Mouse (Mus musculus): ENCODE results near the gene Best3.
"Not testable (repeated sequence)": the region's sequence is repeated elsewhere in the genome, so short reads cannot be mapped to it uniquely, and the experiment has no call there.

The Best3 gene

GRCm38 (mm10) chr10:117033785-117034184 lies 47.7 kb downstream of the Best3 start:
- DNase-seq, result peak; percentile 77

- DNase-seq, result no peak
Measured at GRCm38 (mm10) chr10:117040355-117040754, 54.2 kb downstream of the Best3 start.

- no peak for DNase-seq
Measured at GRCm38 (mm10) chr10:117042295-117042694, 56.2 kb downstream of the Best3 start.

GRCm38 (mm10) chr10:117043497-117044166 lies 57.5 kb downstream of the Best3 start:
- DNase-seq, result not testable (repeated sequence)

- DNase-seq, result no peak
Measured at GRCm38 (mm10) chr10:117045175-117046056, 59.3 kb downstream of the Best3 start, which contains the start of gene Lrrc10. Lrrc10 (plus strand) TSS chr10:117045341.

- DNase-seq, result no peak
Measured at GRCm38 (mm10) chr10:117049253-117049652, 63.1 kb downstream of the Best3 start.

GRCm38 (mm10) chr10:117049961-117050597 lies 64.0 kb downstream of the Best3 start:
- no peak for DNase-seq

- DNase-seq, result no peak
Measured at GRCm38 (mm10) chr10:117055668-117056067, 69.6 kb downstream of the Best3 start.

GRCm38 (mm10) chr10:117062894-117063253 lies 76.8 kb downstream of the Best3 start:
- DNase-seq, result no peak

- peak; percentile 91 for DNase-seq
Measured at GRCm38 (mm10) chr10:117063254-117064021, 77.3 kb downstream of the Best3 start, which contains the start of gene Cct2. Cct2 (minus strand) TSS chr10:117063814.

GRCm38 (mm10) chr10:117064076-117064475 lies 78.0 kb downstream of the Best3 start:
- peak; percentile 12 for DNase-seq

GRCm38 (mm10) chr10:117069109-117069508 lies 83.0 kb downstream of the Best3 start:
- no peak for DNase-seq

- no peak for DNase-seq
Measured at GRCm38 (mm10) chr10:117072191-117072888, 86.2 kb downstream of the Best3 start.

GRCm38 (mm10) chr10:117073176-117073575 lies 87.1 kb downstream of the Best3 start:
- DNase-seq, result no peak

Data from thymus, postnatal 25 days (tissue).